Mouse (Mus musculus): ENCODE results near the gene Fpr1. TPM values are rescaled to one million over a fixed set of nuclear protein-coding genes. Genes with fewer than 3 reads are reported as not detected.
"Not testable (repeated sequence)": the region's sequence is repeated elsewhere in the genome, so short reads cannot be mapped to it uniquely, and the experiment has no call there.

Fpr1 gene
- polyA plus RNA-seq, 1 experiment: not detected

- peaks cover 13% of the 10 kb centered on the region for H3K36me3 ChIP-seq (ENCODE audit: control insufficient read depth, insufficient read depth)
- no peak overlapping the region for H3K4me3 ChIP-seq
- H3K4me2 ChIP-seq (ENCODE audit: low read depth): peak overlapping the region; percentile 62
- no peak overlapping the region for H3ac ChIP-seq (ENCODE audit: control insufficient read depth, insufficient read length)
- no peak for TF ChIP-seq REST (IDR thresholded peaks at IDR 0.05; ENCODE audit: insufficient read depth, insufficient read length)
- TF ChIP-seq SRF (IDR thresholded peaks at IDR 0.05; ENCODE audit: control insufficient read depth, insufficient read length, low read depth): no peak
- no peak for TF ChIP-seq TCF12 (IDR thresholded peaks at IDR 0.05; ENCODE audit: insufficient read depth, poor library complexity, severe bottlenecking)
- TF ChIP-seq CEBPB (IDR thresholded peaks at IDR 0.05; ENCODE audit: insufficient read depth, poor library complexity, severe bottlenecking): no peak
- TF ChIP-seq MAX (IDR thresholded peaks at IDR 0.05; ENCODE audit: low read depth): no peak
- no peak for TF ChIP-seq MYOG (IDR thresholded peaks at IDR 0.05; ENCODE audit: control insufficient read depth in 1 of 3, insufficient read depth in 1 of 3, insufficient read length in 2 of 3, low read depth in 2 of 3)
- TF ChIP-seq TCF3 (IDR thresholded peaks at IDR 0.05; ENCODE audit: insufficient read length, low read depth): no peak
- TF ChIP-seq USF1 (IDR thresholded peaks at IDR 0.05; ENCODE audit: low read depth): no peak
- TF ChIP-seq POLR2AphosphoS2 (IDR thresholded peaks at IDR 0.05; ENCODE audit: insufficient read length, low read depth): no peak
- TF ChIP-seq POLR2A (IDR thresholded peaks at IDR 0.05; ENCODE audit: insufficient read length, low read depth): no peak
- no peaks in the 10 kb centered on the region for H3K79me2 ChIP-seq (ENCODE audit: control insufficient read depth, insufficient read depth)
- H3K27me3 ChIP-seq (ENCODE audit: control insufficient read depth, insufficient read depth, insufficient read length): no peaks in the 10 kb centered on the region
Observed at GRCm38 (mm10) chr17:17845187-17846027, 38.3 kb downstream of the Fpr1 start.

- H3K27me3 ChIP-seq (ENCODE audit: control insufficient read depth, insufficient read depth, insufficient read length); H3K79me2 ChIP-seq (ENCODE audit: control insufficient read depth, insufficient read depth); H3ac ChIP-seq (ENCODE audit: control insufficient read depth, insufficient read length); H3K4me3 ChIP-seq: not testable (repeated sequence)
- Histone ChIP-seq H3K4me2 (ENCODE audit: low read depth) (peak overlapping the region; percentile 62), H3K36me3 (ENCODE audit: control insufficient read depth, insufficient read depth) (peaks cover 17% of the 10 kb centered on the region)
- peak; percentile 44 for TF ChIP-seq POLR2AphosphoS2 (IDR thresholded peaks at IDR 0.05; ENCODE audit: insufficient read length, low read depth)
Observed at GRCm38 (mm10) chr17:17844606-17845005, 39.1 kb downstream of the Fpr1 start.

DNA sequence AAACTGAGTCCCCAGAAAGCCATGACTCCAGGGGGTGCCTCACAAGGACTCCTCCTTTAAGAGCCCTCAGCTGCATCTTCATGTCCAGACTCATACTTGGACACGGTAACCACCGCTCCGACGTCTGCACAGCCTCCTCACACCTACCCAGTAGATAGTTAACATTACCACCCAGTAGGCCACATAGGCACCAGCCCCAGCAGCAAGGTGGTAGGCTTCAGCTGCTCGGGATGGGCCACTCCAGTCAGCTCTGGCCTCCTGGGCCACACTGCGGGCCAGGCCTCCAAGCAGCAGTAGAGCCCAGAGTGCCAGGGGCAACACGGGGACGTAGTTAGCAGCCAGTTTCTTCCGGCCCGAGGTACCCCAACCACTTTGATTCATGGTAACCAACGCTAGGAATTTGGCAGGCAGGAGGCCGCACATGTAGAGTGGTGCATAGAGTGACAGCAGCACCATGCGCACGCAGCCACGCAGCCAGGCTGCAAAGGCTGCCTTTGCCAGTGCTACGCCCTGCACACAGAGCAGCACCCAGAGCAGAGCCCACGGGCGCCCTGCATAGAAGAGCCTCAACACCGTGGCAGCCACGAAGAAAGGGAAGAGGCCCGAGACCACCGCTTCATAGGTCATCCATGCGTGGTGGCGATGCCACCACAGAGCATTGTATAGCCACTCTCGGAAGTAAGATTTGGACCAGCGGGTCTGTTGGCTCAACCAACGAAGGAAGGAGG is 40.0 kb downstream of the Fpr1 start:
- Histone ChIP-seq H3ac (ENCODE audit: control insufficient read depth, insufficient read length) (no peak overlapping the region), H3K36me3 (ENCODE audit: control insufficient read depth, insufficient read depth) (peaks cover 17% of the 10 kb centered on the region), H3K79me2 (ENCODE audit: control insufficient read depth, insufficient read depth) (peaks cover 15% of the 10 kb centered on the region), H3K27me3 (ENCODE audit: control insufficient read depth, insufficient read depth, insufficient read length) (no peaks in the 10 kb centered on the region), H3K4me2 (ENCODE audit: low read depth) (no peak overlapping the region), H3K4me3 (no peak overlapping the region)
- TF ChIP-seq MYOD1 (IDR thresholded peaks at IDR 0.05; ENCODE audit: control insufficient read depth in 1 of 3, insufficient read length in 2 of 3, low read depth in 2 of 3) (no peak), TCF3 (IDR thresholded peaks at IDR 0.05; ENCODE audit: insufficient read length, low read depth) (no peak), SRF (IDR thresholded peaks at IDR 0.05; ENCODE audit: control insufficient read depth, insufficient read length, low read depth) (no peak), POLR2A (IDR thresholded peaks at IDR 0.05; ENCODE audit: insufficient read length, low read depth) (peak; percentile 43), E2F4 (IDR thresholded peaks at IDR 0.05; ENCODE audit: insufficient read depth) (no peak), MYOG (IDR thresholded peaks at IDR 0.05; ENCODE audit: control insufficient read depth in 1 of 3, insufficient read depth in 1 of 3, insufficient read length in 2 of 3, low read depth in 2 of 3) (no peak), USF1 (IDR thresholded peaks at IDR 0.05; ENCODE audit: low read depth) (no peak), CEBPB (IDR thresholded peaks at IDR 0.05; ENCODE audit: insufficient read depth, poor library complexity, severe bottlenecking) (no peak), POLR2AphosphoS2 (IDR thresholded peaks at IDR 0.05; ENCODE audit: insufficient read length, low read depth) (peak; percentile 87), REST (IDR thresholded peaks at IDR 0.05; ENCODE audit: insufficient read depth, insufficient read length) (no peak), MAX (IDR thresholded peaks at IDR 0.05; ENCODE audit: low read depth) (no peak), TCF12 (IDR thresholded peaks at IDR 0.05; ENCODE audit: insufficient read depth, poor library complexity, severe bottlenecking) (no peak)

- H3K4me3 ChIP-seq: no peak overlapping the region
- peaks cover 23% of the 10 kb centered on the region for H3K36me3 ChIP-seq (ENCODE audit: control insufficient read depth, insufficient read depth)
- no peak for TF ChIP-seq SRF (IDR thresholded peaks at IDR 0.05; ENCODE audit: control insufficient read depth, insufficient read length, low read depth)
- no peak for TF ChIP-seq TCF12 (IDR thresholded peaks at IDR 0.05; ENCODE audit: insufficient read depth, poor library complexity, severe bottlenecking)
- peak; percentile 75 for TF ChIP-seq USF1 (IDR thresholded peaks at IDR 0.05; ENCODE audit: low read depth)
- no peak for TF ChIP-seq TCF3 (IDR thresholded peaks at IDR 0.05; ENCODE audit: insufficient read length, low read depth)
- no peak for TF ChIP-seq REST (IDR thresholded peaks at IDR 0.05; ENCODE audit: insufficient read depth, insufficient read length)
- no peak for TF ChIP-seq MYOD1 (IDR thresholded peaks at IDR 0.05; ENCODE audit: control insufficient read depth in 1 of 3, insufficient read length in 2 of 3, low read depth in 2 of 3)
- no peak for TF ChIP-seq POLR2AphosphoS2 (IDR thresholded peaks at IDR 0.05; ENCODE audit: insufficient read length, low read depth)
- no peak overlapping the region for H3ac ChIP-seq (ENCODE audit: control insufficient read depth, insufficient read length)
- H3K27me3 ChIP-seq (ENCODE audit: control insufficient read depth, insufficient read depth, insufficient read length): no peaks in the 10 kb centered on the region
- peaks cover 18% of the 10 kb centered on the region for H3K79me2 ChIP-seq (ENCODE audit: control insufficient read depth, insufficient read depth)
- peak overlapping the region; percentile 28 for H3K4me2 ChIP-seq (ENCODE audit: low read depth)
Observed at GRCm38 (mm10) chr17:17840796-17841195, 42.9 kb downstream of the Fpr1 start.

- H3ac ChIP-seq (ENCODE audit: control insufficient read depth, insufficient read length): no peak overlapping the region
- H3K27me3 ChIP-seq (ENCODE audit: control insufficient read depth, insufficient read depth, insufficient read length): no peaks in the 10 kb centered on the region
- TF ChIP-seq POLR2AphosphoS2 (IDR thresholded peaks at IDR 0.05; ENCODE audit: insufficient read length, low read depth) (peak; percentile 1), TCF12 (IDR thresholded peaks at IDR 0.05; ENCODE audit: insufficient read depth, poor library complexity, severe bottlenecking) (no peak), CEBPB (IDR thresholded peaks at IDR 0.05; ENCODE audit: insufficient read depth, poor library complexity, severe bottlenecking) (no peak), MYOD1 (IDR thresholded peaks at IDR 0.05; ENCODE audit: control insufficient read depth in 1 of 3, insufficient read length in 2 of 3, low read depth in 2 of 3) (no peak)
- peaks cover 31% of the 10 kb centered on the region for H3K79me2 ChIP-seq (ENCODE audit: control insufficient read depth, insufficient read depth)
- H3K4me3 ChIP-seq: peak overlapping the region; percentile 45
- peaks cover 31% of the 10 kb centered on the region for H3K36me3 ChIP-seq (ENCODE audit: control insufficient read depth, insufficient read depth)
- peak overlapping the region; percentile 91 for H3K4me2 ChIP-seq (ENCODE audit: low read depth)
Observed at GRCm38 (mm10) chr17:17839276-17839675, 44.5 kb downstream of the Fpr1 start.

Measured in myocyte (in vitro differentiated cells).